Mouse (Mus musculus) ZHBTc4 (cell line): ENCODE measurements around the gene Ssbp2.
A peak's percentile ranks its signal among the peaks of the same experiment; 100 is the strongest.

ENCODE experiments used
- DNase-seq: peaks from one replicate; pipeline ENCODE4 v3.0.0-alpha.2; 2011; ENCODE audit warnings: low read depth, low spot score

Gene Ssbp2

DNA sequence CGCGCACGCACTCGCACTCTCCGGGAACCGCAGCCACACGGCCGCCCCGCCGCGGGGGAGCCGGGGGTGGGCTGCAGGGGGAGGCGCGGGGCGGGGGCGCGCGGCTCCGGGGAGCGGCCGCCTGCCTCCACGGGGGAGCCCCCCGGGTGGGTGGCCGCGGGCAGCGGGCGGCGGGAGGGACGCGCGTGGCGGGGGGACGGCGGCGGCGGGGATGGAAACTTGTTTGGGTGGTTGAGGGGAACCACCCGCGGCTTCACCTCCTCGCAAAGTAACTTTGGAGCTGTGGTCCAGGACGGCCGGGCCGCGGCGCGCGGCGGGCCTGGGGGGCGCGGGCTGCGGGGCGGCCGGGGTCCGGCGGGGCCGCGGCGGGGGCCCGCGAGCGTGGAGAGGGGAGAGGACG lies 1.2 kb downstream of the Ssbp2 start:
- DNase-seq: no peak

DNA sequence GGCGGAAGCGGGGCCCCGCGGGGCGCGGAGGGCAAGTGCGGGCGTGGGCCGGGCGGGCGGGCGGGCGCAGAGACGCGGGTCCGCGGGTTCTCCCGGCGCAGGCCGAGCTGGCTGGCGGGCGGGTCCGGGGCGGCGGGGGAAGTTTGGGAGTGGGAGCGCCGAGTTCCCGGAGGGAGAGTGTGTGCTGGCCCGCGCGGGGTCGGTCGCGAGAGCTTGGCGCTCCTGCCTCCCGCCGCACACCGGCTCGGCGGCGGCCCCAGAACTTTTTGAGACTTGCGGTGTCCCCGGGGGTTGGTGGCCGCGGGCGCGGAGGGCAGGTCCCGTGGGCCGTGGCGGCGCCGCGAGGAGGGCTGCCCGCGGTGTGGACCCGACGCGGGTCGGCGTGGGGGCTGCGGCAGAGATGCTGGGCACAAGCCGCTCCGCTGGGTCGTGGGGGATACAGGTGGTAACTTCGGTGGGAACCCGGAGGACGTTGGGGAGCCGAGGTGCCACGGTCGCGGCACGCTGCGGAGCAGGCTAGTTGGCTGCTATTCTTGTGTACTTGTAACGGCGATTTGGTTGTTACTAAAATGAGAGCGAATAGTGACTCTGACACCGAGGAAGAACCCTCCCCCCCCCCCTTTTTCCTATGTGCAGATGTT lies 1.7 kb downstream of the Ssbp2 start:
- DNase-seq: peak; percentile 56

DNA sequence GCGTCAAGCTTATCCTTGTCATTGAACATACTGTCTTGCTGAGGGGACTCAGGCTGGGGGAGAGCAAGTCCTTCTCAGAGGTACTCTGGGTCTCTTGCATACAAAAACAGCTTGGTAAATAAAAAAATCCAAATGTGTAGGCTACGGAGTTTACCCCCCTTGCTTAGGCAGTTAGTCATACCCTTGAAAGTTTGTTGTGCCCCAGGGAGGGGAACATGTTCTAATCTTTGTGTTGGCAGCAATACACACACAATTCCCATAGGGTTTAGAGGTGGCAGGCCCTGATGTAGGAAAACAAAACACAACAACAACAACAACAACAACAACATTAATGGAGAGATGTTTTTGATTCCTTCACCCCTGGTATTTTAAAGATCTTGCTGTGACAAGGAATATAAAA lies 2.3 kb downstream of the Ssbp2 start:
- DNase-seq: no peak

DNA sequence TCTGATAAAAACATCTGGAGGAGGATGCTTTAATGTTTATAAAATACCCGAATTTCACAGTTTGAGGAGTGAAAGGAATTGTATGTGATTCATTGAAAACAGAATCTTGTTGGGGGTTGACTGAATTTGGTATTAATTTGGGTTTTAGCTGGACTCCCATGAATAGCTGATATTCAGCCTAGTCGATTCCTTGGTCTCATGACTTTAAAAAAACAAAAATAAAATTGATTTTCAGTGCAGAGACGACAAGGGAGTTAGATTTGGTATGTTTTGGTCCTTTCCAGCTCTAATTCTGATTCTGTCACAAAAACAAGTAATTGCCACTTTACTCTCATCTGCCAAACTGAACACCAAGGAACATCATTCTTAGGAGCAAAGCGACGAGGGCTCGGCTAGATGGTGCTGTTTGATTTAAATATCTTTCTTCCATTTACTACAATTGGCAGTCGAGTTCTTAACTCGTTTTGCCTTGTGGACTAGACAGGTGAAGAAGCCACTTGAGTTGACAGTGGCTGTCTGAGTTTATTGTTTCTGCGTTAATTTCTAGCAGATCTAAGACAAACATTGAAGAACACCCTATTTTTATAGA lies 2.9 kb downstream of the Ssbp2 start:
- no peak for DNase-seq

DNA sequence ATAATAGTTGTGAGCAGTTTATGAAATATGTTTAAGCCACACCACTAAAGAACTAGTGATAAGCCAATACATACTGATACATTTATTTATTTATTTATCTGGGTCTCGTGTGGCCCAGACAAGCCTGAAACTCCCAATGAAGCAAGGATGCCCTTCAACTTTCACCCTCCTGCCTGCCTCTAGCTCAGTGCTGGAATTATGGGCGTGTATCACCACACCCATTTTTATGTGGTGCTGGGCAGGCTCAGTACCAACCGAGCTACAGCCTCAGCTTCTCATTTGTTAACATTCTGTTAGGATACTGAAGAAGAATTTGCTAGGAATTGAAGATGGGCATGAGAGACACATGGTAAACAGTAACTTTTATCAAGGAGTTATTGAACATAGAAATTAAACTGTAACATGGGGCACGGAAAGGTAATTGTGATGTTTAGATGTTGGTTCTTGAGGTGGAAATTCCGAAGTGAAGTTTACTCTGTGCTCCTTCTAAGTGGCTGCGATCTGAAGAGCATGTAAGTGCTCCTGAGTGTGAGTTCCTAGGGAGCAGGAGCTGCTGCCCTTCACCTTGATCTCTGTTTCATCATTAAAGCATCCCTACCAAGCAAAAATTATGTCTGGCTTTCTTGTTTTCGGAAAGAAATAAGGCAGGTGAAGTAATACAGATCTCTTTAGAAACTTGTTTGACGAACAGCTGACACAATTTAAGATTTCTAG lies 5.1 kb downstream of the Ssbp2 start:
- peak; percentile 18 for DNase-seq

DNA sequence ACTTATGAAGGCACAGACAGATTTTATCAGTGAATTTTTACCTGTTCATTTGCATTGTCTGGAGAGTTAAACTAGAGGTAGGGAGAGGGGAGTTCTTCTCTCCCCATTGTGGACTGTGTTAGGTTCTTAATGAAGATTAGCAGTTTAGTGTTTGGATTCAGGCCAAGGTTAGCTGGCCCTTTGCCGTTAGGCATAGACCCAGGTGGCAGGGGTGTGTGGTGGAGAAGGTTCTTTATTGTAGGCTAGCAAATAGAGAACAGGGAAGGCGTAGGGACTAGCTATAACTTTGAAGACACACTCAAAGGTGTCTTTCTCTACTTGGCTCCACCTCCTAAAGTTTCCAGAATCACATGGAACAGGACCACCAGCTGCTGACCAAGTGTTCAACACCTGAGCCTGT lies 11.5 kb downstream of the Ssbp2 start:
- DNase-seq: no peak

DNA sequence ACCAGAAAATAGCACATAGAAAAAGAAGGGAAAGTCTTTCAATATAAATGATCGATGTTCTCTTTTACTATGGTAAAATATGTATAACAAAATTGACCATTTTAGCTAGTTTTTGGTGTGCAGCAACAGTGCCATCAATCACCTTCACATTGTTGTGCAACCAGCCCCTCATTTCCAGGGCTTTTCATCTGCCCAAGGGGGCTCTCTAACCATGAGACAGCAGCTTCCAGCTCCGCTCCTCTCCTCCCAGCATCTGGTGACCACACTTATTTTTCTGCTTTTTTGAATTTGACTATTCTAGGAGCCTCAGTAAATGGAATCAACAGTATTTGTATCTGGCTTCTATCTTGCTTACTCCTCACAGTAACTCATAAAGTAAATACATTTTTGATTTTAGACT lies 11.9 kb downstream of the Ssbp2 start:
- no peak for DNase-seq

DNA sequence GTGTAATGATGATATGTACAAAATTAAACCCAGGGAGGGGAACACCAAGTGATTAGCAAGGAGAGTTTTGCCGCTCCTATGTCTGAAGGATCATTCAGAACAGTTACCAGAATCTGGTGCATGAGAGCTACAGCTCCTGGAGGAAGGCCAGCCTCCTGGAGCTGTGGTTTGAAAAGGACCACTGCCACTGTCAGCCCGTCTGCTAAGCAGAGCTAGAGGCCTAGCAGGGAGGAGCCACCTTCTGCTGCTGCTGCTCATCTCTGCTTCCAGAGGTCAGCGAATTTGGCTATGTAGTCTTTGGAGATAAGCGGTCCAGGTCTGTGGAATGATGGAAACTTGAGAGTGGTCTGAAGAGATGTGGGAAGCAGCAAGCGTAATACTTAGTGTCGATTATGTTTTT lies 13.4 kb downstream of the Ssbp2 start:
- DNase-seq: no peak

DNA sequence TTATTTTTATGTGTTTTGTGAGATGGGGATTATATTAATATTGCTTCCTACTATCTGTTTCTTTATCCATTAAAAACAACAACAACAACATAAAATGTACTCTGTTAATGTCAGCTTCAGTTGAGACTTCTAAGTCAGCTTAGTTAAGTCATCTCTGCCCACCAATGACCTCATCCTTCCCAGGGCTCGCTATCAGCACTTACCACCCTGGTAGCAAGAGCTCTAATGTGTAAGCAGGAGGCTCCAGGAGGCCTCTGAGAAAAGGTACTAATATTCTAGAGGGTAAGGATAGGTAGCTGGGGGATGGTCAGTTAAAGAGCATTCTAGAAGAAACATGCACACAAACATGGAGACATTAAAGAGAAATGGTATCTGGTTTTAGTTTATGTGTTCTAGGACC lies 13.9 kb downstream of the Ssbp2 start:
- DNase-seq: no peak

DNA sequence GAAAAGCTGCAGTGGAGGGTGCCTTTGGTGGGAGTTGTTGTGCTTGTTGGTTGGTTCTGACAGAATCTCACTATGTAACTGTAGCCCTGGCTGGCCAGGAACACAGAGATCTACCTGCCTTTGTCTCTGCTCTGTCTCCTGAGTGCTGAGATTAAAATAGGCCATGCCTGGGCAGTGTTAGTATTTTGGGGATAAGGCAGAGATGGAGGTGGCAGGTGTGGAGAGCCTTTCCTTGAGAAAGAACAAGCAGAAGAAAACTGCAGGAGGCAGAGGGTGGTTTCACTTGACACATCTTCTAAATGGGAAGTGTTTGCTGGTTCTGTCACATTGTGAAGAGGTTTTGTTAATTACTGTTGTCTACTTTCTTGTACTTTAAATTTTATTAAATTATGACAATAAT lies 15.8 kb downstream of the Ssbp2 start:
- no peak for DNase-seq

DNA sequence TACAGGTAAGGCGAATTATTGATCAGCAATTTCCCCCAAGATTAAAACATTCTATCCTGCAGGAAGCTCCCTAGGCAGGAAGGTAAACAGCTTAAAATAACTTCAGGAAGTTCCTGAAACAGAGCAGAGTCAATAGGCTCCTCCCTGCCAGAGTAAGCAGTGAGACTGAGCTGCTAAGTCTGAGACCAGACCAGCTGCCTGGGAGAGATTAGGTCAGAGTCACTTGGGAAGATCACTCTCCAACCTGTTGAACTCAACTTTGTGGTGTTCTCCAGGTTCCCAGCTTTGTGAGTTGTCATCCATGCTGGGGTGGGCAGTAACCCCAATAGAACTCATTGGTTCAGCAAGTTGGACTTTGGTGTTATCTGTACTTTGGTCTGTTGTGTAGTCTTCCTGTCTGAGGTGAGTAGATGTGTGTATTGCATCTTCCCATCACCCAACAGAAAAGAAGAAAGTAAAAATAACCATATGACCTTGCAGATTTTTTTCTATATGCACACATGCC lies 16.6 kb downstream of the Ssbp2 start:
- no peak for DNase-seq

DNA sequence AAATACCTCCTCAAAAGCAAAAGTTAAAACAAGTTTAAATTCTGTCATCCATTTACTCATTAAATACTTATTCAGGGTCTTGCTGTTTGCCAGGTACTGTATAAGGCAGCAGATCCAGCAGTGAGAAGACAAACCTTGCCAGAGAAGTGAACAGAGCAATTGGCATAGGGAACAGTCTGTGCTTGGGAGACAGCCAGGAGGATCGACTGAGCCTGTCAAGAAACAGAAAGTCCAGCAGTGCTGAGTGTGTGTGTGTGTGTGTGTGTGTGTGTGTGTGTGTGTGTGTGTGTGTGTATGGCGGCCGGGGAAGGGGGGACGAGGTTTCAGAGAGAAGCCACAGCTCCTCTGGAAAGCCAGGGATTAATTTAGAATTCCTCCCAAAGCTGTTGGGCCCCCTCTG lies 17.9 kb downstream of the Ssbp2 start:
- DNase-seq: no peak

DNA sequence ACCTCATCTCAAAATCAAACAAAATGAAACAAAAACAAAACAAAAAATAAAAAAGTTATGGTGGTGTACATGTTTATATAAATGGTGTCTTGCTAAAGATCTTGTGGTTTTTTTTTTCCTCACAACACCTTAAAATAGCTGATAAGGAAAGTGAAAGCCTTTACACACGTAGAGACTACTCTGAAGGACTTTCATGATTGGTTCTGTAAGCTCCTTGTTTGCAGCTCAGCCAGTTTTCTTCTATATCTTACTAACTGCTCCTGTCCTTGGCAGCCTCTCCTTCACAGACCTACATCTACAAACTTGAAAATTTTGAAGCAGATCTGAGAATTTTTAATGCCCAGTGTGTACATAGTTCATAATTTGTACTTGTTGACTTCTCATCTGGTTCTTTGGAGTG lies 24.2 kb downstream of the Ssbp2 start:
- no peak for DNase-seq

DNA sequence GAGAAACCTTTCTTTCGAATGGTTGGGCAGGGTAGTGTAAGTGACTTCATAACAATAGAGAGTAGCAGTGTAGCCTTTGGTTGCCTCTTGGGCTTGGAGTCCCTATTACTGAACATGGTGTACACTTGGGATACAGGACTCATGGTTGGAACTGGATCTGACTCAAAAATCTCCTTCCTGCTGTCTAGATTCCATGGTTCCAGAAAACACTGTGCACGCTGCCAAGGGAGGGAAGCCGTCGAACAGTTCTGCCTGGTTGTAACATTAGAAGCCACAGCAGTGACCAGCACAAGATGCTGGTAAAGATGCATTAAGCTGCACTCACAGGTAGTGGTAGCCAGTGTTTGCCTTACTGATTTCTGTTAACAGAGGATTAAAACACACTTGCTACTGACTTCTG lies 32.0 kb downstream of the Ssbp2 start:
- no peak for DNase-seq

DNA sequence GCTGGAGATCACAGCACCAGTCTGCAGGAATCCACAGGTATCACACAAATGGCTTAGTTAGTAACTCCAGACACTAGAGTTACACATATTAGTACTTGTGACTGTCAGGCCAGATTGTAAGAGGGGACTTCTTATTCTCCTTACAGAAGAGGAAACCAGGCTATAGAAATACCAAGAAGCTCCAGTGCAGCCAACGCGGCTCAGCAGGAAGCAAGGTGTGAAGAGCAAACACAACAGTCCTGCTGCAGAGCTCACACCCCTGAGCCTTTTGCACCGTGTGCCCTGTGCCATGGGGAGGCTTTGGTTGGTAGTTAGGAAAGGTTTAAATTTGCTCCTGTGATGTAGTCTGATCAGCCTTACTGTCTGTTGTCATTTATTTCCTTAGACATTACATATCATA lies 37.0 kb downstream of the Ssbp2 start:
- DNase-seq: no peak

DNA sequence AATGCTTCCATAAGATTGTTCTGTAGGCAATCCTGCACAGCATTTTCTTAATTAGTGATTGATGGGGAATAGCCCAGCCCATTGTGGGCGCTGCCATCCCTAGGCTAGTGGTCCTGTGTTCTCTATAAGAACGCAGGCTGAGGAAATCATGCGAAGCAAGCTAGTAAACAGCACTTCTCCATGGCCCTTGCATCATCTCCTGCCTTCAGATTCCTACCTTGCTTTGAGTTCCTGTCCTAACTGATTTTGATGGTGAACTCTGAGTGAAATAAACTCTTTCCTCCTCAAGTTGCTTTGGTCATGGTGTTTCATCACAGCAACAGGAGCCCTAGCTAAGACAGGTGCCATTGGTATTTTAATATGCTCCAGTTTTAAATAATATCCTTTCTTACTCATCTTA lies 41.7 kb downstream of the Ssbp2 start:
- no peak for DNase-seq

DNA sequence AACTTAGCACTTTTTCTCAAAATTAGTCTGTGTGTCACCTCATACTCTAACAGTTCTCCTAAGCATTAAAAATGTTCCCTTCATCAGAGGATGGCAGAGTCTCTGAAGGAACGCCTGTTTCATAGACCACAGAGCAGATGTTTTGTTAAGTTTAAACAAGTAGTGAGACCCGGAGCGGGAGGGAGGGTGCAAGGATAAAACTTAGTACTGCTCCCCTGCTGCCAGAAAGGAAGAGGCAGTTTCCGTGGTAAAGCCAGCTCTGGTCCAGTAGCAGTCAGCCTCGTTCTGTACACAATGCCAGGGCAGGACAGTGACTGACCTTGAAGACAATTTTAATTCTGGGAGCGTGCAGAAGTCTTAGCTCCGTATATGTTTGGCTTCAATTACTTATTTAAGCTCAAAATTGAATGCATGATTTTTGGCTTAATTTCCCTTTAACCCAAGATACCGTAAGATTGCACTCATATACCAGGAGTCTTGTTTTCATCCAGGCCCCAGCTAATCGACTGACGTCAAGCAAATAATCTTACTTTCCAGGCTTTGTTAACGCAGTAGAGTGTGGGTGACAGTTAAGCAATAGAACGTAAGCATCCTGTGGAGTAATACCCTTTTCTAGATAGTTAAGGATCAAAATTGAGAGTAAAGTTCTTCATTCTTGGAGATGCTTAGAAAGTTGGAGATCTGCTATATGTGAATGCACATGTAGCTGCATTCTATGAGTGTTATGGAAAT lies 42.7 kb downstream of the Ssbp2 start:
- DNase-seq: no peak

DNA sequence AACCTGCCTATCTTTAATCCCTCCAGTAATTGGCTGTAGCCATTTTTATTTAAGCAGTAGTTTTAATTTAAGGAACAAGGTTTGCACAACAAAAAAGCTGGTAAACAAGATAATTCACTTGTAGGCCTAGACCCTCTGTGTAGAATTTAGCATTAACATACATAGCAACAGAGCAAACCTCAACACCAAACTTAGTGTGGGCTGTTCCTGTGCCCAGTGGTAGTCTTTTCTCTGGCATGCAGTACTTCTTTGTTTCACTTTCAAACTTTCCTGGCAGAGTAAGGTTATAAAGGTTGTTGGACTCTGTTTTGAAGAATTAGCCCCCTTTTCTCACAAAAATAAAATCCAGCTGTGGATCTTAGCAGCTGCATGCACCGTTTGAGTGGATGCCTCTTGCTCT lies 48.9 kb downstream of the Ssbp2 start:
- no peak for DNase-seq

DNA sequence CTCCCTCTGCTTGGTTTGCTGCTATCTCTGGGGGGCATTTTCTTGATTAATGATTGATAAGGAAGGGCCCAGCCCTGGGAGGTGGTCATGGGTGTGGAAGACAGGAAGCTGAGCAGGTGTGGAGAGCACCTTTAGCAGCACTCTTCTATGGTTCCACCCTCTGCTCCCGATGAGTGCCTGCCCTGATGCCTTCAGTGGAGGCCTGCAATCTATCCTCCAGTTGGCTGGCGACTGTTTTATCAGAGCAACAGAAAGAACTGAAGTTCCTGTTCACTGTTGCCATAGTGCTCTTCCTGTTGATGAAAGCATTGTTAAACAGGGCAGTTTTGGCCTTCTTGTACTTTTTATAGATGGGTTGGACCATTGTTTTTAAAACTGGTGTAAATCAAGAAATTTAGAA lies 49.4 kb downstream of the Ssbp2 start:
- no peak for DNase-seq

DNA sequence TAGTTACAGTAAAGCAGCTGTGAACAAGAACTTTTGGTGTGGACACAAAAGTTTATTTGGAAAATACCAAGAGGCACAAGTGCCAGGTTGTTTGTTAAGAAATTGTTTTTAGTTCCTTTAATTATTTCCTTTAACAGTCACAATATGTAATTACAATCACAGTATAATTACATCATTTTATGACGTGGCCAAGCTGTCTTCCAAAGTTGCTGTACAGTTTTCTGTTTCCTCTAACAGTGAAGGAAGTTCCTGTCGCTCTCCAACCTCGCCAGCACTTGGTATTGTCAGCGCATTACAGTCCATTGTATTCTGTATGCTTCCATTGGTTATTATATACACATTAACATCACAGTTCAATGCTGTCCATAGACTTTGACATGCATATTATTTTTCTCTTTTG lies 54.9 kb downstream of the Ssbp2 start:
- no peak for DNase-seq

DNA sequence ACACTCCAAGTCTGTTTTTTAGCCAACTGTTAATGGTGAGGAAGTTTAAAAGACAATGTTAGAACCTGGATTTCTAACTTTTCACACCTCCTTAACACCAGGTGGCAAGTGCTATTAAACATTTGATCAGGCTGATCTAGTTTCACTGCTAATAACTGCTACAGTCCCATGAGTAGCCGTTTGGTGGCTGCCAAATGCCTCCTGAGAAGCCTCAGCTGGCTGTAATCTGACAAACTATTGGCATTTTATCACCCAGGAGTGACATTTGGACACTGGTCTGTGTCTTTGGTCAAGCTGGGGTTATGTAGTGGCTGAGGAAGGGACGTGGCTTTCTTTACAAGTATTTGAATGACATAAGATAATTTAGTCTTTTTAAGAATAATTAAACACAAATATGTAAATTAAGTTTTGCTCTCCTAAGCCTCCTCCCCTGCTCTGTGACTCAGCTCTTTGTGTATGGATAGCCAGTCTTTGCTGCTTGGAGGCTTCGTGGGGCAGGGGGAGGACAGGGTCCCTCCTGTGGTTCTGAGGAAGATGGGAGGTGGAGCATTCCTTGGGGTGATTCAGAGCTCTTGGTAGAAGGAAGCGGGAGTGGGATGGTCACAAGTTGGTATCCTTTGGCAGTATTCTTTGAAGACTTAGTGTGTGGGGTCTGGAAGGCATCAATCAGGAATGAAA lies 60.1 kb downstream of the Ssbp2 start:
- DNase-seq: no peak

DNA sequence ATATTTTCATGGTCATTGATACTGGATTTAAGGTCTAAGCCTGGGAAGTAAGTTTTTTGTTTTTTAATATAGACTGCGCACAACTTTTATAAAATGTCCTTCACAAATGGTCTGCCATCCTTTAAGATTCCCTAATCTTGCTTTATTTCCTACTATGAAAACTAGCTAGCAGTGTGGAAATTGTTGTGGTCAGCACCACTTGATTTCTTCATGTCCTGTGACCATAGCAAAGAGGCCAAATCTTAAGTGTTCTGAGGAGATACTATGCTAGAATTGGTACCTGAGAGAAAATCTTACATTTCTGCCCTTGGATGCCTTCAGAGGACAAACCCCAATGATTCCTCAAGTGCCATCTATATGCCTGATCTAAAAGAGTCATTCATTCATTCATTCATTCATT lies 60.9 kb downstream of the Ssbp2 start:
- no peak for DNase-seq
